8 mouse cellular contexts compared by ENCODE assay signal in the genomic region with DNA sequence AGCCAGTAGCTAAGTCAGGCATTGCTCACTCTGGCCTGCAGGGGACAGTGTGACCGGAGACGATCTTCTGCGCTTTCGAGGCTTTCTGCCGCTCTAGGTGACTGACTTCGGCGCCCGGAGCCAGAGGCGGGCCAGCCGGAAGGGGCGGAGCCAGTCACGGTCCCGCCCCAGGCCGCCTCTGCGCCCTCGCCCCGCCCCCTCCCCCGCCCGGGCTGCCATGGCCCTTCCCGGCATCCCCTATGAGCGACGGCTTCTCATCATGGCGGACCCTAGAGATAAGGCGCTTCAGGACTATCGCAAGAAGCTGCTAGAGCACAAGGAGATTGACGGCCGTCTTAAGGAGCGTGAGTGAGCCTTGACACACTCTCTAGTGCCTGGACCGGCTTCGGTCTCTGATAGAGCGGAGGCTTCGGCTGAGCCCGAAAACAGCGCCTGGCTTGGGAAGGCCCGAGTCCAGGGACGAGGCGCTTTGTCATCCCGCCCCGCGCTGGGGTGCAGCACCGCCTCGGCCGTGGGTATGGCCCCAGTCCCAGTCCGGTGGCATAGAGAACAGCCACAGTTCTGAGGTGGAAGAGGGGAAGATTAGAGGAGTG. TPM values are rescaled to one million over a fixed set of nuclear protein-coding genes. Genes with fewer than 3 reads are reported as not detected.
DNase-seq lines count a peak whose midpoint lies in the region; ATAC-seq lines count a peak whose summit lies in the region.

Gene Psmc6, plus strand, starts transcription at position 200 of the 593 bp plus-strand sequence.

- no peaks in the 10 kb centered on the region for H3K27me3 ChIP-seq in hindbrain, embryonic 12.5 days

- H3K27ac ChIP-seq in hindbrain, embryonic 12.5 days = peak within 1 kb of the TSS; percentile 94

- H3K36me3 ChIP-seq in hindbrain, embryonic 12.5 days = peaks cover 25% of the 10 kb centered on the region

- ATAC-seq in hindbrain, embryonic 12.5 days (ENCODE audit: low FRiP score) = peak; percentile 99

- no peaks in the 10 kb centered on the region for H3K9me3 ChIP-seq in hindbrain, embryonic 12.5 days (replicated peaks)

- H3K4me1 ChIP-seq in hindbrain, embryonic 12.5 days = peaks cover 11% of the 10 kb centered on the region

- peak within 1 kb of the TSS; percentile 61 for H3K4me3 ChIP-seq in hindbrain, embryonic 12.5 days

- peak within 1 kb of the TSS; percentile 80 for H3K9ac ChIP-seq in hindbrain, embryonic 12.5 days

- WGBS in hindbrain, embryonic 12.5 days = under 1% methylated on average over 44 of the region's 44 CpGs

- H3K4me2 ChIP-seq in hindbrain, embryonic 12.5 days (replicated peaks) = peak within 1 kb of the TSS; percentile 60

- peak; percentile 97 for DNase-seq in Muller cell, postnatal 12 days (ENCODE audit: inconsistent ontology term)
- DNase-seq in cerebellum, adult 9-11 months = peak; percentile 94
- DNase-seq in frontal cortex, postnatal 10 days (ENCODE audit: low spot score in 2 of 2) = peak; percentile 85 to 90
- peak; percentile 88 to 94 for DNase-seq in layer of hippocampus, postnatal 14 days (ENCODE audit: low spot score in 2 of 2)
- DNase-seq in lung, postnatal 14 days = peak; percentile 91
- peak; percentile 88 for DNase-seq in retina, adult 2 months (ENCODE audit: low read depth, low spot score)
- DNase-seq in thymus, postnatal 36 days = peak; percentile 87 to 92

RNA-seq across cellular contexts. Expression of gene Psmc6, which starts in this region (rescaled TPM):
- polyA plus RNA-seq in hindbrain, embryonic 12.5 days (2016; fragmentation: Nextera tagmentation; extraction: Ambion mirVana) = 197 and 206 TPM in 2 replicates
- 100 to 1,000 TPM in 1 of 2 experiments, 10 to 100 TPM in 1; 98.3 to 105 TPM for total RNA-seq in layer of hippocampus, postnatal 14 days (2021)

Comparison
In these comparisons a context has a peak if more than half of its experiments do, and no peak if none do; other contexts are left out.
1. Peak in every context shown above with its lines: DNase-seq, ATAC-seq, H3K4me3 ChIP-seq and H3K27ac ChIP-seq.